Mouse (Mus musculus) mesoderm, embryonic 11.5 days (tissue): ENCODE measurements around the gene Trappc3.
A peak's percentile ranks its signal among the peaks of the same experiment; 100 is the strongest.

Experiments used
- DNase-seq: peaks from one replicate; pipeline ENCODE4 v3.0.0-alpha.2; 2012; ENCODE audit warnings: low read depth, low spot score

Trappc3 gene

DNA sequence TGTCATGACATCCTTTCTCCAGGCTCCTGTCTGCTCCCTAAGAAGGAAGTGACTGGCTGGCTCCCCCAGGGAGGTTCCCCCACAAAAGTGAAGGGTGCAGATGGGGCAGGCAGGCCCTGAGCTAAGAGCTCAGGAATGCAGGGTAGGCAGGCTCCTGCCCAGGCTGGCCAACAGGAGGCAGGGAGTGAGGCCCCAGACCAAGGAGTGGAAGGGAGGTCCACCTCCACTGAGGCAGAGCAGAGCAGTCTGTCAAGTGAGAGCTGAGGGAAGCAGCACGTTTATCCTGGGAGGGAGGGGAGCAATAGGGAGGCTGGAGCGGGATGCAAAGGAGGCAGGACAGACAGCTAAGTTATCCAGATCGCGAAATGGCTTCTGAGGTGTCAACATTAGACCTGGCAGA lies 11.5 kb upstream of the Trappc3 start:
- no peak for DNase-seq

DNA sequence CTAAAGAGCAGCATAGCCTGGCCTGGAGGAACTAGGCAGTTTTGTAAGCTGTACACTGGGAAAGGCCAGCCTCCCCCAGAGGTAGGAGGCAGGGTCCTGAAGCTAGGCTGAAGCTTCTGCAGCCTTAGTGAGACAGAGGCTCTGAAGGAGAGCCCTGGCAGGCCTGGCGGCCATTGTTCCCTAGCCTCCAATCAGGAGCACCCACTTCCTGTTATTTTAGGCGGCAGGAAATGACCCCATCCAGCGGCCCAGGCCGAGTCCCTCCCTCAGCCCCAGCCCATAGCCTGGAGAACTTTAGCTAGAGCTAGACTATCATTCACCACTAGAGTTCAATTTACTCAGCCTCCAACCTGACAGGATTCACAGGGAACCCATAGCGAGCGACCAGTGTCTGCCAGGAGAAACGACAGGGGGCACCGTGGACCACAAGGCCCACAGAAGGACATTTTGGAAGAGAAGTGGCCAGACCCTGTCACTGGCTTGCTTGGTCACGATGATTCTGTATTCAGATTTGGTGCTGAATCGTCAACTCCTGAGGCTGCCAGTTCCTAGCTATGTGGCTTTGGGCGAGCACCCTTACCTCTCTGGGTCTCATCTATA lies 10.4 kb upstream of the Trappc3 start:
- DNase-seq: no peak

DNA sequence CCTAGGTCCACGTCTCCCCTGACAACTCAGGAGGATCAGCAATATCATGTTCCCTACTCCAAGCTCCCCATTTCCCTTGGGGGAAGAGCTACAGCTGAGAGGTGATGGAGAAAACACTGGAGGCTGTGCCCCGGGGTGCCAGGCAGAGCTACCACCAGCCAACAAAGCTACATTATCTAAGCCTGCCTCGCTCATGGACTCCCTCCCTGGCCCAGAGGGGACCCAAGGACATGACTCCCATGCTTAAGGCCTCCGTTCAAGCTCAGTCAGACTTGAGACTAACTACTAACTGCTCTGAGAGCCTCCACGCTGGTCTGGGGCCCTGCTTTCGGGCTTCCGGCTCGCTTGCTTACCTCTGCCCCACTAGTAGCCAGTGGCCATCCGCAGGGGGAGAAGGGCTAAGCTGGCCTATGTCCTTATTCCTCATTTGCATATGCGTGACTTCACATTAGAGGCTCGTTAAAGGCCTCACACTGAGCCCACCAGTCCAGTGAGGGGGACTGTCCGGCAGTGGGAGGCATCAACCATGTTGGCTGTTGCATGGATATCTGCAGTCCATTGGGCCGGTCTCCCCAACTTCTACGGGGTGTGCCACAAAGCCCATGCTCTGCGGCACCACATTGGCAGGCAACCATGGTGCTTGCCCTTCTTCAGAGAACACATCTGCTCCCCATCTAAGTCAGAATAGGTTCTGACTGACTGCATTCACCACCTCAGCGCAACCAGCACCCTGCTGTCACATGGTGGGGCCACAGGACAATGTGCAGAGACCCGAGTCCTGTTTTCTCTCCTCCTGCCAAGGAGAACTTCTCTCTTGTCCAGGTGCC lies 9.5 kb upstream of the Trappc3 start:
- DNase-seq: no peak

DNA sequence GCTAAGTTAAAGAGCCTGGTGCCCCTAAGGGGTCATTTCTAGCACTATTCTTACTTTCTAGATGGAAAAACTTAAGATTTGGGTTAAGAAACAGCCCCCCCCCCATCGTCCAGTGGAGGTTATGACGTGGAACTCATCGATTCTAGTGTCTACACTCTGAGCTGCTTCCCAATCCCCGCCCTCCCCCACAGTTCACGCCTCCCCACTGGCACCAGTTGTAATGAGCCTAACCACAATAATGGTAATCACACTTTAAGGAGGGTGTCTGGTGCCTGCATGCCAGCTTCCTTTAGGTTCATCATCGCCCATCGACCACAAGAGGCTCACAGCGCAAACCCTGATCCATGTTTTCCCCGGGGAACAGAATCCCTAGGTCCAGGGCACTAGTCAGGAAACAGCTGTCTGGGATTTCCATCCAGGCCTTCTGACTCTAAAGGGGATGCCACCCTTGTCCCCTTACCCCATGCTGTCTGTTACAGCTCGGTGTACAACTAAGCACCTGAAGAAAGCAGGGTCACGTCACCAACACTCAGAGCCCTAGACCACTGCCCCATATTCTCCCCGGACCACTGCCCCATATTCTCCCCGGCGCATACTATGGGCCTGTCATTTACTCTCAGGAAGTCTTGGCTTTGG lies 8.4 kb upstream of the Trappc3 start:
- no peak for DNase-seq

DNA sequence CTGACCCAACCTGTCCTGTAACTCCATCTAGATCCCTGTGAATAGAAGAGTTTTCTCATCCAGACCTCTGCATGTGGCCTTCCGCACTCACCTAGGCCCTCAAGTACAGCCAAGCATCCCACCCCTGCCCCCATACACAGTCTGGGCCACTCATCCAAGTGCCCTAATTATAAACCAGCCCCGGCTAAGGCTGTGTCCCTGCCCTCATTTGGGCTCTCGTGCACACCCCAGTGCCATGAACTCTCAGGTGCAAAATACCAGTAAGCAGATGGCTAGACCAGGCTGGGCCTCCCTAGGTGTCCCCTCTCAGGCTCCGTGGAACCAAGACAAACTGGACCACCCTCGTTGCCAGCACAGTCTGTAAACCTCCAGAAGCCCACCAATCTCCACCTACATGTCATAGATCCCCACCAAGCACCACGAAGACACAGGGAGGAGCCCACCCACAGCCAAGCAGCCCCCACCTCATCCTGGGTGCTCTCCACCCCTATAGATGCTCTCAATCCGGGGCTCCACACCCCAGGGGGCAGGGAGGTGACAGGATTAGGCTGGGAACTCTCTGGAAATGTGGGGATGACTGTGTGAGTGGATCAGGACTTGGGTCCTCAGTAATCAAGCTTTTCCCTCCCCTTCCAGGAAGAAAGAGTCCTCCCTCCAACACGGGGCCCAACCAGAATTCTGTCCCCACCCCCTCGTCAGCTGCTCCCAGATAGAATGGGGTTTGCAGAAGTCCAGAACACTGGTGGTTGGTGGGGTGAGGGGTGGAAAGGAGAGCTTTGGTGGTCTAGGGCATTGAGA lies 7.6 kb upstream of the Trappc3 start:
- peak; percentile 21 for DNase-seq

DNA sequence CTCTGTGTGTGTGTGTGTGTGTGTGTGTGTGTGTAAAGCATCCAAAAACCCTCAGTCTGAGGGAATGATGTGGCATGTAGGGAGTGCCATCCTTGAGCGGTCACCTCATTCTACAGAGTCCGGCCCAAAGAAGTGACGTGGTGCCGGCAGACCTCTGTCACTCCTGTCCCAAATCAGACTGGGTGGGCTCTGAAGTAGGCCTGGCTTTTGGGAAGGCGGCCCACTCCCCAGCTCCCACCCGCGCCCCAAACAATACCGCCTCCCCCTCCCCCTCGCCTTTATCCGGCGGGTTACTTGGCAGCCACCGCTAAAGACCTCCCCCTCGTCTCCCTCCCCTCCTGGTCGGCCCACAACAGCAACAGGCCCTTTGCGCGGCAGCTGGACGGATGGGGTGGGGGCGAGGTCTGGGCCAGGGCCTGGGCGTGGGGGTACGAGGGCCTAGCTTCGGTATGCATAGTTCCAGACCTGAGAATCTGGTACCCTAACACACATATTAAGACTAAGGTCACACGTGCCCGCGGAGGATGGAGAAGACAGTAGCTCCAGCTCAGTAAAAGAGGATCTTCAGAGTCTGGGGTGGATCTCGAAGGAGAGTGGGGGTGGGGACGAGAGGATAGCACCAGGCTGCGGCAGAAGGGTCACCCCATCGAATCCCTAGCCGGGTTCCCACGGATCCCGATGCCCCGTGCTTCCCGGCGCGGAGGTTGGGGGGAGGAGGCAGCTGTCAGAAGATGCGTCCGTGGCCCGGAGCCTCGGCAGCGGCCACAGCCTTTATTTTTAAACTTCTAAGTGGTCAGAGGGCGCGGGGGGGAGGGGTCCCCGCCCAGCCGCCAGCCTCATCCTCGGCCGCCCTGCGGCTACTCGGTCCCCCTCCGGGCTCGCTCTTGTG lies 6.8 kb upstream of the Trappc3 start:
- peak; percentile 60 for DNase-seq

DNA sequence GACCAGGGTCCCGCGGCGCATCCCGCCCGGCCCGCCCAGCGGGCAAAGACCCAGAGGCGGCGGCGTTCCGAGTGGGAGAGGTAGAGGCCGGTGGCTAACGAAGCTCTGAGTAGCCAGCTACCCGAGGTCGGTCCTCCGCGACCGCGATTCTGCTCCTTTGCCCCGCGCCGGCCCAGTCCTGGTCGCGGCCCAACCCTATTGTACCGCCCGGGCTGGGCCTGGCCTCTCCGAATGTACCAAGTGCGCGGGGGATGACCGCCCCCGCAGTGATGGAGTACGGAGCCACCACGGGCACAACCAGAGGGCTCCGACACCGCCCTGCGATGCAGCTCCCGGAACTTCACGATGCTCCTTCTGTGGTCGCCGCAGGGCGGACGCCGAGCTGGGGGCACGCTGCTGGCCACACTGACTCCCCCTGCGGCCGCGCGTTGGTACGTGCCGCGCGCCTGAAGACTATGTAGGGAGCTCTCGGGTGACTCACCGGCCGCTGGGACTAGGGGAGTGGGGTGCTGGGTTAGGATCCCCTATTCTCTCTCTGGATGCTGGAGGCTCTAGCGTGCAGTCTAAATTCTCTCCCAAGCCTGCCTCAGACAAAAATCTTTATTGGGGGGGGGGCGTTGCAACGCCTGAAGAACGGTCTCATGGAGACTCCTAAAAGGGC lies 5.9 kb upstream of the Trappc3 start, which contains the start of gene Map7d1:
Gene Map7d1 (minus strand): TSS at position 213 of the 661 bp plus-strand sequence.
- DNase-seq: peak; percentile 92

DNA sequence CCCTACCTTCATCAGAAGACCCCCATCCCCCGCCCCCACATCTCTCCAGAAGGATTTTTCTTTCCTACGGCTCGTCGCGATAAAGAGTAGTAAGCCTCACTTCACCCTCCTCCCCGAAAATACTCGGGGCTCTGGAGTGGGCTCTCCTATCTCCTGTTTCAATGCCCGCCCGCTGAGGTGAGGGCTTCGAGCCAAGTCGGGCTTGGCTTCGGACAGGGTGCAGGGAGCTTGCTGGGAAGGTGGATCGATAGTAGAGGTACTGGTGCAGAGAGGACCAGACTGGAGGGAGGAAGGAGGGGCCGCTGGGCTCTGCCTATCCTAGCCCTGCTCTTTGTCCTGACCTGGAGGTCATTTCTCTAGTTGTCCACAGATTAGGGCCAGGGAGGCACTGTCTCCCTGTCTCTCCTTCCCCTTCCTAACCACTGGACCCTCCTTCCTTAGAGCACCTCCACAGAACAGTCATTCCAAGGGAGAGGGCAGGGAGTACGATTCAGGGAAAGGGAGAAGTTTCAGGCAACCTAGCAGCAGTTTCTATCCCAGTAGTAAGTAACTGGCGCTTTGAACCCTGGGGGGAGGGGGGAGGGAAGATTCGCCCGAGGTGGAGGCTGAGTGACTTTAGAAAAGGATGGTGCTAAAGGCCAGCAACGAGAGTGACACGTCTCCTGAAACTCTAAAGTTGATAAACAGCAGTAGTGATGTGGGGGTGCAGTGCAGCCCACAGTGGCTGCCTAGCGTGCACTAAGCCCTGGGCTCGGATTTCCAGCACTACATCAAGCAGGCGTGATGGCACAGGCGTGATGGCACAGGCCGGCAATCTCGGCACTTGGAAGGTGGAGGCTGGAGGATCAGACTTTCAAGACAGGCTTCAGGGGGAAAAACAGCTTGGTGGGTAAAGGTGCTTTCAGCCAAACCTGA lies 4.9 kb upstream of the Trappc3 start:
- peak; percentile 59 for DNase-seq

DNA sequence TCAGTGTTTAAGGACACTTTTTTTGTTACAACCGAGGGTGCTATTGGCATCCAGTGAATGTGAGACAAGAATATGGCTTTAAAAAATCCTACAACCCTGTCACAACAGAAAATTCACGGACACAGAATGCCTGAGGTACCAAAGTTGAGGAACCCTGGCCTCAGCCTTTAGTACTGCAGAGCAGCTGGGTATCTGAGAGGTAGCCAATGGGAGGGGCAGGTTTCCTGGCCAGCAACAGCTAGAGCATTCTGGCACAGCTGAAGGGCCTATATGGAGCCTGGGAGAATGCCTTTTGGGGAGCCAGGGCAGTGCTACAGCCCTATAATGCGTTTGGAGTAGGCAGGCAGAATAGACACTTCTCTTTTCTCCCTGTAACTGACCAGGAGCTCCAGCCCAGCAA lies 3.1 kb upstream of the Trappc3 start:
- peak; percentile 28 for DNase-seq

DNA sequence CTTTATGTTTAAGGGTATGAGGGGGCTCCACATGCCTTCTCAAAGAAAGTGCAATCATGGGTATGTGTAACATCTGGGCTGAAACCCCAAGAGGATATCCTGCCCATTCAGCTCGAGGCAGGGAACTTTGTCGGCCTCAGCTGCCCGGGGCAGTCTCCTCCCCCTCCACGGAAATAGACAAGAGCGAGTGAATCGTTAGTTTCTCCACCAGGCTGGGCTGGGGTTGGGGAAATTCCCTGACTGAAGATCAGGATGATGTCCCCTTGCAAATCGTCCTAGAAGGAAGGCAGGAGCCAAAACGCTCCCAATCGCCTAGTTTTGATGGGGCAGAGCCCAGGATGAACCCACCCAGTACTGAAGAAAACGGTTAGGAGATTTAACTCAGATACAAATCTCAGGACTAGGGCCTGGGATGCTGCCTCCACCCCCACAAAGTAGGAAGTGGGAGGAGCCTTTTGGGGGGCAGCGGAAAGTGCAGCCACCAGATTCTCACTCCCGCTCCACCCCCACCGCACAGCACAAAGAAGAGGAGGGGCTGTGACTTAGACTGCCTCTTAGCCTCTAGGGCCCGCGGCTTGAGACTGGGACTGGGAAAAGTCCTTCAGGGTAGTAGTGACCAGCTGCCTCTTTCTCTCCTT lies 2.5 kb upstream of the Trappc3 start:
- peak; percentile 83 for DNase-seq

DNA sequence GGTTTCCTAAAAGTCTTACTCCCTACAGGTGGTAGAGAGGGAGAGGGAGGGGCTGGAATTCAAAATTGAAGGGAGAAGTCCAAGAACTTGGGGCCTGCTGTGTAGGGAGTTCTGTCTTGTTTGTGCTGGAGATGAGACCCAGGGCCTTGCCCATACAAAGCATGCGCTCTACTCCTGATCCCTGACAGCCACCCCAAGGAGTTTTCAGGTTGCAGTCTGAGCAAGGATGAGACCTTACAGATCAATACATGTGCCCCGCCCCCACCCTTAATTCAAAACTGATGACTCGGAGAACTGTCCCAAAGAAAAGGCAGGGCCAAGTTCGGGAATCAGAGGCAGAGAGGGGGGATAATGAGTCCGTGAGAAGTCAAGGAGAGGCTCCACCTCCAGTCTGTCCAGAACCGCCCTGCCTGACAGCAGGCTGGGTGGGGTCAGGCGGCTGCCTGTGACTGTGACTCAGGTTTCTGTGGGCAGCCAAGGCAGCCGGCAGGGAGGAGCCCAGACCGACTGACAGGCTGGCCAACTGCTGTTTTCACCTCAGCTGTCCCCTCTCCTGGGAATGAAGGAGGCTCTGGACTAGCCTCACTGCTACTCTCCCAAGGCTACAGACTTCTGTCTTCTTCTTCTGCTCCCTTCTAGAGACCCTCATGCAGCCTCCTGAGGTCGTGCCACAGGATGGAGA lies 1.5 kb upstream of the Trappc3 start:
- peak; percentile 74 for DNase-seq

DNA sequence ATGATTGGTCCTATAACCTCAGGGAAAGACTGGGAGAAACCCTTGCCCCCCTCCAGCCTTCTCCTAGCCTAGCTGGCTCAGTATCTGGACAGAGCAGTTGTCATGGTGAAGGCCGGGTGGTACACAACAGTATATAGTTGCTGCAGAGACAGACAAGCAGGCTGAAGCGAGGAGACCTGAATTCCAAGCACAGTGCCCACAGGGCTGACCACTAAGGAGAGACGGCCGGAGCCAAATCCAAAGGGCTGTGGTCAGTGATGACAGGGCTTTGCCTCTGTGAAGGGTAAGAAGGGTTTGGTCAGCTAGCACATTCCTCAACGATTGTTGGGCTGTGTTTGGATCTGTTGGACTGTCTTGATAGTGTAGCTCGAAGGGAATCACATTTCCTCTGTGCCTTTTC lies 859 bp upstream of the Trappc3 start:
- peak; percentile 18 for DNase-seq

DNA sequence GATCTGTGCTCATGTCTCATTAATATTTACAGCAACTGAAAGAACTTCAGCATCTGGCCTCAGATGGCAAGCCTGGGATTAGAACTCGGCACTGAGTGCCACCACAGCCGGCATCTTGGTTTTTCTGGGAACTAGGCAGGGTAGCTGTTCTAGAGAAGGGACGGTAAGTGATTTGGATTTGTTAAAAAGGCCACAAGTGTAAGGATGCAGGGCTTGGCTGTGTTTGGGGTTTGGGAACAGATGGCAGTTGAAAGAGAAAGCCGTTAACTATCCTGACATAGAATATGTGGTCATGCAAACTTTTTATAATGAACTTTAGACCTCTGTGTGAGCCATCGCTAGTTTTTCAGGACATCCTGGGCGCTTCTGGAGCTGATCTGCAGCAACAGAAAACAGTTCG lies 450 bp upstream of the Trappc3 start:
- no peak for DNase-seq

DNA sequence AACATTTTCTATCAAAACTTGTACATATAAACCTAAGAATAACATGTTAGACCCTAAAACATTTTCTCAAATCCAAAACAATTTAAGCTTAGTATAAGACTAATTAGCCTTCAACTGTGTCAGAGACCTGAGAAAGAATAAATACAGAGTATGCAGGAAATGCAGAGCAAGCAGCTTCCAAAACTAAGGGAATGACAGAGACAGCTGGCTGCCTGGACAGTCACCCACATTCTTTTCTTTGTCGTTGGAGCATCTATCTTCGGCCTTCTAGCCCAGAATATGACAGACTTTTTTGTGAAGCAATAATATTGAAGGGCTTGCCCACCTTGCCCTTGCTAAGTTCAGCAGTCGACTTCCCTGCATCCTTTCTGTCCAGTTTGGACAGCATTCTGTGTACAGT lies 7.2 kb downstream of the Trappc3 start:
- no peak for DNase-seq

DNA sequence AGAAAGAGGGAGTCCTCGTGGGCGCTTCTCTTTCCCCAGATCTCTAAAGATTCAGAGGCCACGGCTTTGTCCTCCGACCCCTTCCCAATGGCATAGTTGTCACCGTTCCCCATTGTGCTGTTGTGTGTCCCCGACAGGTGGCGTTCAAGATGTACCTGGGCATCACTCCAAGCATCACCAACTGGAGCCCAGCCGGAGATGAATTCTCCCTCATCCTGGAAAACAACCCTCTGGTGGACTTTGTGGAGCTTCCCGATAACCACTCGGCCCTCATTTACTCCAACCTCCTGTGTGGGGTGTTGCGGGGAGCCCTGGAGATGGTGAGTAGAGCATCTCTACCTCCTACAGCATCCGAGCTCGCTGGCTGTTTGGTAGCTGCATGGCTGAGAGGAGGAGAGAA lies 11.6 kb downstream of the Trappc3 start:
- DNase-seq: no peak

DNA sequence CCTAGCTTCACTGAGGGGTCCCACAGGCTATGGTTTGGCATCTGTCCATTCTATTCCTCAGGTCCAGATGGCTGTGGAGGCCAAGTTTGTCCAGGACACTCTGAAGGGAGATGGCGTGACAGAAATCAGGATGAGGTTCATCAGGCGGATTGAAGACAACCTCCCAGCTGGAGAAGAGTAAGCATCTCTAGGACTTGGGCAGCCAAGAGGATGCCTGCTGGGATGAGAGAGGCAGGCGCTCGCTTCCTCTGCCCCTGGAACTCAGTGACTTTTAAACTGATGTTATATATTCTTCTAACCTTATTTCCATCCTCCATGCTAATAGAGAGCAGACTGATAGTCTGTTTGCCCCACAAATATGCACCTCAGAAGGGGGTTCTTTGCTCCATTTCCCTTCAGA lies 13.0 kb downstream of the Trappc3 start:
- no peak for DNase-seq

DNA sequence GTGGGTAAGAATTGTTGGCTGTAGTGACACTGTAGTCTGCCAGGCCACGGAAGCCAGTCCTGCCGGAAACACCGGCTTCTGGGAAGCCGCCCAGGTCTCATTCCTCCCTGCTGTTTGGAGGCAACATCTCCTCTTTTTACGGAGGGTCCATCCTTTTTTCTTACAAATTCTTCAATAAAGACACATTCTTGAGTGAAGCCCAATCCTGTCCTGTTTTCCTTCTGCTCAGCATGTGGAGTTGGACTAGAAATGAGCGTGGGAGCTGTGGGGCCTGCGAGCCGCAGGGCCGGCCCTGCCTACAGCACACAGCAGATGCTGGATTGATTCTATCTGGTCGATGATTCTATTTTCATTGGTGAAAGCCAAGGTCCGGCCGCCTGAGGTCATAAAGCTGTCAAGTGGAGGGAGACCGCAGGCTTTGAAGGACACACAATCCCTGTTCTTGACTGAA lies 13.6 kb downstream of the Trappc3 start:
- DNase-seq: no peak

DNA sequence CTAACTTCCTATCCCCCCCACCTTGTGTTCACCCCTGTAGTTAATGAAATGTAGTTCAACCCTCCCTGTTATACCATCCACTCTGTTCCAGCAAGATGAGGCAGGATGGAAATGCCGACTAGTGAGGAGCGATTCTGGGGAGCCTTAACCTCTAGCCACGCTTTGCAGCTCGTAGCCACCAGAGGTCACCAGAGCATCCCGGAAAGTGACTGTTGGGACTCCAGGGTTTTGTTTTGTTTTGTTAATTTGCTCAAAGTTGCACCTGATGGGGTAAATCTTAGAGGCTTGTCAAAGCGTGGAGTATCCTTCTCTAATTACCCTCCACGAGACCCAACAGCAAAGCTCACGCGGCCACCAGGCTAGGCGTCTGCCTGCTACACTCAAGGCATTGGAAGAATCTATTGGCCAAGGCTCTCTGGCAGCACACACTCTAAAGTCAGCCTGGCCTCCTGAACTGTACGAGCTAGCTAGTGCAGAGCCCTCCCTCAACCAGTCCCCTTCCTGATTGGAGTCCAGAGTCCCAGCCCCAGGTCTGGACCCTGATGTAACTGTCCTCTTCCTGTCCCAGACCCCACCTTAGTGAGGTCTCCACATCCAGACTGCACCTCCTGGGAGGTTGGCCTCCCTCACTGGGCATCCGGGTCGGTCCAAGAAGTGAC lies 15.9 kb downstream of the Trappc3 start:
- peak; percentile 63 for DNase-seq
